ENCODE assay signal across 8 mouse cellular contexts in the genomic region with DNA sequence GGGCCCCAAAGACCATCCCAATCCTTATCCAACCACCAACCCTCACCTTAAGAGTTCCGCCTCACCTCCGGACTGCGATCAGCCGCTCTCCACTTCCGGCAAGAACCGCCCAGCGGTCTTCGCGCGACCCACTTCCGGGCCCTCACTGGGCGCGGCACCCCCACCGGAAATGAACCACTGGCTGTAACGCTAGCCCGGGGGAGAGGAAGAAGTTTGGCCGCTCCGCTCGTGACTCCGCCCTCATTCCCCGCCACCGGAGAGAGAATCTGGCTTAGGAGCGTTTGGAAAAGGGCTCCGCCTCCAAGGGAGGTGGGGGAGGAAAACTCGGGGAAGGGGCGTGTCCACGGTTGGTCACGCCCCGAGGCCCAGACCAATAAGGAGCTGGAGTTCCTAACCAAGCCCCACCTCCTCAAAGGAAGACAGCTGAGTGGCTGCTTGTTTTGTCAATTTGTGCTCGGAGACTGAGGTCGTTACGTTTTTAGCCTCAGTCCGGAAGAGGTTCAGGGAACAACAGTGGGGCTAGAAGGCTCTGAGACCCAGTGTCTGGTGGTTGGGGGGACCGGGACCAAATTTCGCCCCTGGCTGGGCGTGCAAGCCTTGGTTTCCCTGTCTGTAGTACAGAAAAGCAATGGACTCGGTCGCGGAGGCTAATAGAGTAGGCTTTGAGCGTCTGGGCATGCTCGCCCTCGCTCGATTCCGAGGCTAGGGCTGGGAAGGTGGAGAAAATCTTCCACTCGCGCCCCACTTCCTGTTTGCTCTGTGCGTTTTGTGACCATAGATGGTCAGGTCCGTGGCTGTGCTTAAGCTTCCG. TPM values are rescaled to one million over a fixed set of nuclear protein-coding genes. Genes with fewer than 3 reads are reported as not detected.
DNase-seq lines count a peak whose midpoint lies in the region; ATAC-seq and TF ChIP-seq lines count a peak whose summit lies in the region.

A gene (minus strand): TSS at position 289 of the 811 bp plus-strand sequence.

- peak within 1 kb of the TSS; percentile 87 for H3K9ac ChIP-seq in embryonic facial prominence, embryonic 14.5 days (ENCODE audit: low read depth, low read length)
- peak within 1 kb of the TSS; percentile 85 for H3K9ac ChIP-seq in heart, adult 2 months (ENCODE audit: low read depth, low read length)
- H3K9ac ChIP-seq in limb, embryonic 13.5 days, result peak within 1 kb of the TSS; percentile 85
- peak within 1 kb of the TSS; percentile 86 for H3K9ac ChIP-seq in midbrain, embryonic 16.5 days (ENCODE audit: low read depth, low read length)

- peaks cover 19% of the 10 kb centered on the region for H3K4me1 ChIP-seq in embryonic facial prominence, embryonic 14.5 days (ENCODE audit: control insufficient read depth, insufficient read depth, low read length)
- peaks cover 14% of the 10 kb centered on the region for H3K4me1 ChIP-seq in heart, adult 2 months (ENCODE audit: control insufficient read depth, insufficient read depth, low read length)
- H3K4me1 ChIP-seq in limb, embryonic 13.5 days, result peaks cover 42% of the 10 kb centered on the region
- peaks cover 30% of the 10 kb centered on the region for H3K4me1 ChIP-seq in midbrain, embryonic 16.5 days (ENCODE audit: control insufficient read depth, insufficient read depth, low read length)

- peak within 1 kb of the TSS; percentile 99 for H3K27ac ChIP-seq in embryonic facial prominence, embryonic 14.5 days (replicated peaks; ENCODE audit: low read depth, low read length)
- peak within 1 kb of the TSS; percentile 100 for H3K27ac ChIP-seq in heart, adult 2 months
- peak within 1 kb of the TSS; percentile 99 for H3K27ac ChIP-seq in limb, embryonic 13.5 days
- peak within 1 kb of the TSS; percentile 98 for H3K27ac ChIP-seq in midbrain, embryonic 16.5 days (ENCODE audit: low read length)

- peak within 1 kb of the TSS; percentile 86 for H3K4me3 ChIP-seq in embryonic facial prominence, embryonic 14.5 days (ENCODE audit: low read depth, low read length)
- peak within 1 kb of the TSS; percentile 77 for H3K4me3 ChIP-seq in heart, adult 2 months
- peak within 1 kb of the TSS; percentile 88 for H3K4me3 ChIP-seq in limb, embryonic 13.5 days
- H3K4me3 ChIP-seq in midbrain, embryonic 16.5 days (ENCODE audit: low read depth, low read length), result peak within 1 kb of the TSS; percentile 86

- peak; percentile 97 for ATAC-seq in embryonic facial prominence, embryonic 14.5 days (ENCODE audit: low read depth)
- peak; percentile 97 for ATAC-seq in limb, embryonic 13.5 days (ENCODE audit: low FRiP score, low read depth)
- ATAC-seq in midbrain, embryonic 16.5 days, result peak; percentile 96

- H3K79me2 ChIP-seq in heart, adult 2 months (replicated peaks; ENCODE audit: control insufficient read depth, insufficient read depth, low read length), result peaks cover 3% of the 10 kb centered on the region; the same call in 1 of the 2 replicates

- TF ChIP-seq EP300 in heart, adult 2 months (IDR thresholded peaks at IDR 0.05; ENCODE audit: insufficient read depth, low read depth, low read length), result peak; percentile 39; the same call in 1 of the 2 replicates

- WGBS in embryonic facial prominence, embryonic 14.5 days, result 0% methylated on average over 49 of the region's 49 CpGs
- under 1% methylated on average over 49 of the region's 49 CpGs for WGBS in heart, adult 2 months
- under 1% methylated on average over 49 of the region's 49 CpGs for WGBS in limb, embryonic 13.5 days
- WGBS in midbrain, embryonic 16.5 days, result under 1% methylated on average over 49 of the region's 49 CpGs

- intact Hi-C loops in heart, adult 2 months (cut with DNase I), result loop anchor here (10.0 kb wide), 1 partner anchor 1871 kb away; a partner anchor contains a TSS

- H3K27me3 ChIP-seq in embryonic facial prominence, embryonic 14.5 days (replicated peaks; ENCODE audit: control insufficient read depth, insufficient read depth, low read length), result no peaks in the 10 kb centered on the region
- no peaks in the 10 kb centered on the region for H3K27me3 ChIP-seq in heart, adult 2 months (ENCODE audit: control insufficient read depth, insufficient read depth, low read length)
- H3K27me3 ChIP-seq in limb, embryonic 13.5 days, result no peaks in the 10 kb centered on the region
- no peaks in the 10 kb centered on the region for H3K27me3 ChIP-seq in midbrain, embryonic 16.5 days (ENCODE audit: control insufficient read depth, insufficient read depth, low read depth, low read length)

- H3K36me3 ChIP-seq in embryonic facial prominence, embryonic 14.5 days (ENCODE audit: control insufficient read depth, insufficient read depth, low read length), result no peaks in the 10 kb centered on the region
- H3K36me3 ChIP-seq in heart, adult 2 months (ENCODE audit: control insufficient read depth, insufficient read depth, low read length), result peaks cover 16% of the 10 kb centered on the region
- H3K36me3 ChIP-seq in limb, embryonic 13.5 days, result no peaks in the 10 kb centered on the region
- H3K36me3 ChIP-seq in midbrain, embryonic 16.5 days (ENCODE audit: control insufficient read depth, insufficient read depth, low read length), result no peaks in the 10 kb centered on the region

- peak within 1 kb of the TSS; percentile 93 for H3K4me2 ChIP-seq in embryonic facial prominence, embryonic 14.5 days (ENCODE audit: low read depth, low read length)
- H3K4me2 ChIP-seq in limb, embryonic 13.5 days (replicated peaks), result peak within 1 kb of the TSS; percentile 77
- peak within 1 kb of the TSS; percentile 71 for H3K4me2 ChIP-seq in midbrain, embryonic 16.5 days (ENCODE audit: low read length)

- H3K9me3 ChIP-seq in embryonic facial prominence, embryonic 14.5 days (ENCODE audit: control insufficient read depth, low read length), result no peaks in the 10 kb centered on the region
- H3K9me3 ChIP-seq in limb, embryonic 13.5 days, result no peaks in the 10 kb centered on the region
- H3K9me3 ChIP-seq in midbrain, embryonic 16.5 days (replicated peaks; ENCODE audit: control insufficient read depth, low read length, poor library complexity, severe bottlenecking), result no peaks in the 10 kb centered on the region

- peak; percentile 98 for DNase-seq in 3T3-L1 (ENCODE audit: low read depth, low spot score)
- DNase-seq in adrenal gland, postnatal 4 days (ENCODE audit: low spot score in 2 of 2), result peak; percentile 84 to 95
- peak; percentile 99 for DNase-seq in embryonic facial prominence, embryonic 14.5 days (ENCODE audit: low spot score)
- DNase-seq in heart, adult 2 months, result peak; percentile 94 to 99
- DNase-seq in kidney, adult 8-10 months, result peak; percentile 99
- DNase-seq in spleen, postnatal 10 days (ENCODE audit: low spot score in 2 of 2), result peak; percentile 96

- TF ChIP-seq POLR2A in heart, adult 2 months (IDR thresholded peaks at IDR 0.05; ENCODE audit: insufficient read depth, low read depth, low read length), result peak; percentile 99

- TF ChIP-seq CTCF in heart, adult 2 months (IDR thresholded peaks at IDR 0.05), result no peak

RNA-seq across cellular contexts. Expression of the gene that starts here (rescaled TPM):
- 100 to 1,000 TPM; 138 to 147 TPM for total RNA-seq in adrenal gland, postnatal 4 days (2021)
- polyA plus RNA-seq in embryonic facial prominence, embryonic 14.5 days (2014; fragmentation: Nextera tagmentation; extraction: Ambion mirVana), result 70.2 and 74.6 TPM in 2 replicates
- 10 to 100 TPM; 48.4 to 53.4 TPM for total RNA-seq in heart, adult 2 months (2021)
- polyA plus RNA-seq in heart, adult 2 months (2012; rRNA removed), result 38.3 and 42.8 TPM in 2 replicates
- 70.4 and 71.3 TPM in 2 replicates for polyA plus RNA-seq in limb, embryonic 13.5 days (2015; fragmentation: Nextera tagmentation; extraction: Ambion mirVana)
- polyA plus RNA-seq in midbrain, embryonic 16.5 days (2015; fragmentation: Nextera tagmentation; extraction: Ambion mirVana), result 70.3 and 75.0 TPM in 2 replicates

Comparison
In these comparisons a context has a peak if more than half of its experiments do, and no peak if none do; other contexts are left out.
1. Peak in every context shown above with its lines: DNase-seq, ATAC-seq, H3K4me3 ChIP-seq and H3K27ac ChIP-seq.